Mouse (Mus musculus) intestine, postnatal 0 days (tissue): Measurements from ENCODE around the gene Usp50. TPM values are rescaled to one million over a fixed set of nuclear protein-coding genes. Genes with fewer than 3 reads are reported as not detected.

Source experiments
- ATAC-seq: fragments of 200-750 bp; cut with Nextera tagmentation; 2 replicates; pipeline ENCODE4 v1.8.0; 2017; ENCODE audit warnings: mild to moderate bottlenecking, moderate TSS enrichment, moderate library complexity
- H3K27ac ChIP-seq: fragments of 300-500 bp; sonication (generic); 2 replicates; pipeline ENCODE4 v1.5.1; 2014; ENCODE audit warnings: mild to moderate bottlenecking, low read depth, low read length, moderate library complexity
- H3K27me3 ChIP-seq: fragments of 300-500 bp; sonication (generic); replicated peaks from 2 replicates; pipeline ENCODE4 v1.6.1; 2014; ENCODE audit warnings: low read length, mixed read lengths; ENCODE audit not compliant: control insufficient read depth, insufficient read depth
- H3K36me3 ChIP-seq: fragments of 300-500 bp; sonication (generic); 2 replicates; pipeline ENCODE4 v1.6.1; 2014; ENCODE audit warnings: mild to moderate bottlenecking, moderate library complexity; ENCODE audit not compliant: control insufficient read depth, insufficient read depth
- H3K4me1 ChIP-seq: fragments of 300-500 bp; sonication (generic); replicated peaks from 2 replicates; pipeline ENCODE4 v1.6.1; 2014; ENCODE audit warnings: antibody characterized with exemption, low read length, mixed read lengths; ENCODE audit not compliant: control insufficient read depth, insufficient read depth
- H3K4me2 ChIP-seq: fragments of 300-500 bp; sonication (generic); replicated peaks from 2 replicates; pipeline ENCODE4 v1.6.1; 2014; ENCODE audit warnings: low read depth, mild to moderate bottlenecking, moderate library complexity
- H3K4me3 ChIP-seq: fragments of 300-500 bp; sonication (generic); 2 replicates; pipeline ENCODE4 v1.5.1; 2014; ENCODE audit warnings: low read depth, low read length
- H3K9ac ChIP-seq: fragments of 300-500 bp; sonication (generic); 2 replicates; pipeline ENCODE4 v1.6.1; 2014; ENCODE audit warnings: mild to moderate bottlenecking, low read depth, low read length
- H3K9me3 ChIP-seq: fragments of 300-500 bp; sonication (generic); 2 replicates; pipeline ENCODE4 v1.6.1; 2016; ENCODE audit warnings: mixed run types; ENCODE audit not compliant: control insufficient read depth
- CTCF ChIP-seq: sonication (generic); IDR thresholded peaks from 2 replicates; pipeline ENCODE4 v1.5.1; 2016; ENCODE audit warnings: low read depth, mild to moderate bottlenecking, control low read depth, antibody characterized with exemption, moderate library complexity
- WGBS: fragments of 180-500 bp; shearing (Covaris S2); extraction: QIAGEN DNeasy Blood & Tissue Kit; methylation state at CpG from one replicate; pipeline ENCODE4 v1.1.7; 2014; 5-methylcytosine and 5-hydroxymethylcytosine counted together
- polyA plus RNA-seq: library from polyadenylated mRNA; unstranded; fragments of >200 nt; fragmentation: Nextera tagmentation; extraction: Ambion mirVana; gene quantifications from 2 replicates; pipeline ENCODE4 v1.2.1, GENCODE M21; 2015

Usp50 gene
- polyA plus RNA-seq, 1 experiment from 2014 or later, result 2.0 TPM

DNA sequence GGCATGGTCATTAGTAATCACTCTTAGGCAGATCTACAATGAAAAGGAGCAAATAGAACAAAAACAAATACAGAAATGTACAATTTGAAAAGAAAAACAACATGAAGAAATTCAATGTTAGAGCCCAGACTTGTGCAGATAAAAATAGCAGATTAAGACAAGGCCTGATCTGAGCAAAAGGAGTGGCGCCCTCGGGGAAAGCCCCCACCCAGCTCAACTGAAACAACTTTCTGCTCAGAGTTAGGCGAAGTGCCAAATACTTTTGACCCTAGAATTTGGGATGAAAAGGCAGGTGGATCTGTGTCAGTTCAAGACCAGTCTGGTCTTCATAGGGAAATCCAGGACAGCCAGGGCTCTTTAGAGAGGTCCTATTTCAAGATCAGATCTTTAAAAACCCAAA, 117.3 kb downstream of the Usp50 start:
- Histone ChIP-seq H3K9ac (no peak overlapping the region), H3K4me3 (no peak overlapping the region), H3K27ac (no peak overlapping the region), H3K36me3 (no peaks in the 10 kb centered on the region), H3K4me1 (no peaks in the 10 kb centered on the region), H3K27me3 (no peaks in the 10 kb centered on the region), H3K4me2 (no peak overlapping the region), H3K9me3 (no peaks in the 10 kb centered on the region)
- ATAC-seq, result no peak
- whole genome bisulfite sequencing, result 86% methylated on average over 3 of the region's 3 CpGs
- no peak for TF ChIP-seq CTCF

GRCm38 (mm10) chr2:126663481-126663880, 119.8 kb downstream of the Usp50 start:
- no peak overlapping the region for H3K27ac ChIP-seq
- H3K4me3 ChIP-seq, result no peak overlapping the region
- ATAC-seq, result no peak
- H3K27me3 ChIP-seq, result no peaks in the 10 kb centered on the region
- H3K36me3 ChIP-seq, result no peaks in the 10 kb centered on the region
- 54% methylated on average over 4 of the region's 4 CpGs for WGBS
- no peaks in the 10 kb centered on the region for H3K9me3 ChIP-seq
- no peak overlapping the region for H3K4me2 ChIP-seq
- H3K9ac ChIP-seq, result no peak overlapping the region
- TF ChIP-seq CTCF, result peak; percentile 79
- no peaks in the 10 kb centered on the region for H3K4me1 ChIP-seq

Other genes with a start within 250 kb of the Usp50 start
- 36.1 and 41.1 TPM in 2 replicates for gene Slc27a2, start 231.1 kb downstream of the Usp50 start, polyA plus RNA-seq
- gene Hdc, start 164.2 kb downstream of the Usp50 start, polyA plus RNA-seq, result 0.92 and 1.2 TPM in 2 replicates
- 13.8 and 14.7 TPM in 2 replicates for gene Gabpb1, start 107.1 kb downstream of the Usp50 start, polyA plus RNA-seq
- gene Usp8, start 76.1 kb downstream of the Usp50 start, polyA plus RNA-seq, result 17.7 and 18.0 TPM in 2 replicates
- gene Trpm7, start 92.8 kb upstream of the Usp50 start, polyA plus RNA-seq, result 34.6 and 35.3 TPM in 2 replicates
- gene Sppl2a, start 149.8 kb upstream of the Usp50 start, polyA plus RNA-seq, result 77.3 and 87.4 TPM in 2 replicates
- 2.3 and 3.2 TPM in 2 replicates for gene Ap4e1, start 225.2 kb upstream of the Usp50 start, polyA plus RNA-seq